In genomic region chr7:110242290-110242581, GRCm38 (mm10) we compare ENCODE assay signal across 2 mouse cellular contexts.
TF ChIP-seq lines count a peak whose summit lies in the region.

No protein-coding gene starts in this region.

TF ChIP-seq in CH12.LX, 34 proteins besides CTCF, POLR2A, EP300 and RAD21 (continued from another document):
- no peak for TF ChIP-seq MAZ (IDR thresholded peaks at IDR 0.05; ENCODE audit: low read depth, low read length)
- no peak for TF ChIP-seq JUND (conservative IDR thresholded peaks at IDR 0.05; ENCODE audit: low read depth, low read length)
- TF ChIP-seq ZNF384 (IDR thresholded peaks at IDR 0.05; ENCODE audit: low read depth, low read length): no peak
- TF ChIP-seq ZKSCAN1 (IDR thresholded peaks at IDR 0.05; ENCODE audit: borderline replicate concordance, low read depth, low read length): no peak
- TF ChIP-seq IRF4 (IDR thresholded peaks at IDR 0.05; ENCODE audit: low read depth, low read length): no peak
- TF ChIP-seq TCF12 (IDR thresholded peaks at IDR 0.05; ENCODE audit: low read depth, low read length): no peak
- TF ChIP-seq NRF1 (IDR thresholded peaks at IDR 0.05; ENCODE audit: low read depth, low read length): no peak
- no peak for TF ChIP-seq MYC (IDR thresholded peaks at IDR 0.05; ENCODE audit: low read depth, low read length)
- no peak for TF ChIP-seq RCOR1 (conservative IDR thresholded peaks at IDR 0.05; ENCODE audit: low read depth, low read length)
TF ChIP-seq in CH12.LX: peak in this region for 0.

TF ChIP-seq in MEL, 35 proteins besides CTCF, POLR2A, EP300 and RAD21 (continued from another document):
- TF ChIP-seq USF1 (IDR thresholded peaks at IDR 0.05; ENCODE audit: low read depth, low read length) (no peak), NELFE (IDR thresholded peaks at IDR 0.05; ENCODE audit: low read depth, low read length) (peak; percentile 42; the same call in 1 of the 2 replicates), TBP (IDR thresholded peaks at IDR 0.05; ENCODE audit: low read depth, low read length) (peak; percentile 70), MEF2A (IDR thresholded peaks at IDR 0.05; ENCODE audit: extremely low read depth, insufficient replicate concordance, low read depth, low read length, poor library complexity, severe bottlenecking) (peak; percentile 59; the same call in 1 of the 2 replicates)
